Mouse (Mus musculus) kidney, adult 9 months (tissue): ENCODE results near the gene Bex6.

ENCODE experiments used
- DNase-seq: peaks from one replicate; pipeline ENCODE4 v3.0.0; 2022

Gene Bex6

DNA sequence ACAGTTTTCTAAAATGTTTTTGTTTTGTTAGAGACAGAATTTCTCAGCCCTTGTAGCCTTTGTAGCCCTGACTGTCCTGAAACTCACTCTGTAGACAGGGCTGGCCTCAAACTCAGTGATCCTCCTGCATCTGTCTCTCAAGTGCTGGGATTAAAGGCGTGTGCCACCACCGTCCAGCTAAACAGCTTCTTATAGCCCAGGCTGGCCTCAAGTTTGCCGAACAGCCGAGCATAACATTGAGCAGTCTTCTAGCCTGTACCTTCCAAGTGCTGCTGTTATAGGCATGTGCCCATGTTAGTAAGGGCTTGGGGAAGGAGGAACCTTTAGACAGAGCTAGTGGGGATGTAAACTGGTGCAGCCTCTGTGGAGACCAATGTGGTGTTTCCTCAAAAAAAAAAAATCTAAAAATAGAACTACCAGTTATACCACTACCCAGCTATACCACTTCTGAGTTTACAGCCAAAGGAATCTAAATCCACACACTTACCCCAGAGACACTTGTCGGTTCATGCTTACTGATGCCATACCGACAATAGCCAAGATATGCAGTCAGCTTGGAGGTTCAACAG is at the start of gene Bex6:
Gene Bex6, plus strand, starts transcription at position 491 of the 569 bp plus-strand sequence.
- DNase-seq: no peak

- DNase-seq: peak; percentile 53
Measured at GRCm38 (mm10) chr16:32130190-32130826, 49.3 kb upstream of the Bex6 start.

DNA sequence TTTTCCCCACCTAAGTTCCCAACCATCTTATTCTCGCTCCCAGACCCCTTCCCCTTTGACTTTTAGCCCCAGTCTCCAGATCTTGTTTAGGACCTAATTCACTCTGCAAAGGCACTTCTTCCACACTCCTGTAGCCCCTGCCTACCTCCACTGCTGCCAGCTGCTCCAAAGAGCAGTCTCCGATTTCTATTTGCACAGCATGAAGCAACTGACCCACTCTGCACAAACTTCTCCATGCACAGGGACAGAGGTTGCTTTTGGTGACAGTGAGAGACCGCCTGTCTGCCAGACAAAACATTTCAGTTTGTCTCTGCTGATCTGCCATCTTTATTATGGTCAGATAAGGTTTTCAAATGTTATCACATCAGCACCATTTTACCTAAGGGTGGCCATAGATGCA is 46.5 kb upstream of the Bex6 start:
- no peak for DNase-seq

- DNase-seq: no peak
Measured at GRCm38 (mm10) chr16:32135842-32136357, 43.7 kb upstream of the Bex6 start.

DNA sequence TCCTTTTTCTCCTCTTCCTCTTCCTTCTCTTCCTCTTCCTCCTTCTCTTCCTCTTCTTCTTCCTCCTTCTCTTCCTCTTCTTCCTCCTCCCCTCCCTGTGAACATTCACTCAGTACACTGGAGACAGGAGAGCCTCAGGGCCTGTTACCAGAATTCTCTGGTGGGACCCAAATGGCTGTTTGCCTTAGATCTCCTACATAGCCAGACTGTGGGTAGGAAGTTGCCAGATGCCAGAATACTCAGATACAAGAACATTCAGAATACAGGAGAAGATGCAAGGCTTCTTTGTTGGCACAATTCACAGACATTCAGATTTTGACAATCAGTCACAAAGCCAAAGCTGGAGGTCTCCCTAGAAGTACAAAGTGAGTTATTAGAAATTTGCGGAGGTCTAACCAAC is 40.7 kb upstream of the Bex6 start:
- no peak for DNase-seq

DNA sequence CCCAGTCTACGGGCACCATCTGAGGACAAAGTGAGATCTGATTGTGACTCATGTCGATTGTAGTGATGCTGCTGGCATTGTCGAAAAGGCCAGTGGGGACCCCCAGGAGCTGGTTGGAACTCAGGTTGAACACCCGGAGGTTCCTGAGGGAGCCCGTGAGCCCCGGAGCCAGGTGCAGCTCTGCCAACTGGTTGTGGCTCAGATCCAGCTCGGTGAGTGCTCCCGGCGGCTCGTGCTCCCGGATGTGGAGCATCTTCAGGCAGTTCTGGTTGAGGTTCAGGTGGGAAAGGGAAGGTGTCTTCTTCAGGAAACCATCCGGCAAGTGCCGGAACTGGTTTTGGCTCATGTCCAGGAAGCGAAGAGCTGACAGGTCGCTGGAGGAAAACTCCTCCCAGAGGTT is 35.9 kb upstream of the Bex6 start:
- DNase-seq: no peak

GRCm38 (mm10) chr16:32144592-32144991 is 35.0 kb upstream of the Bex6 start:
- no peak for DNase-seq

DNA sequence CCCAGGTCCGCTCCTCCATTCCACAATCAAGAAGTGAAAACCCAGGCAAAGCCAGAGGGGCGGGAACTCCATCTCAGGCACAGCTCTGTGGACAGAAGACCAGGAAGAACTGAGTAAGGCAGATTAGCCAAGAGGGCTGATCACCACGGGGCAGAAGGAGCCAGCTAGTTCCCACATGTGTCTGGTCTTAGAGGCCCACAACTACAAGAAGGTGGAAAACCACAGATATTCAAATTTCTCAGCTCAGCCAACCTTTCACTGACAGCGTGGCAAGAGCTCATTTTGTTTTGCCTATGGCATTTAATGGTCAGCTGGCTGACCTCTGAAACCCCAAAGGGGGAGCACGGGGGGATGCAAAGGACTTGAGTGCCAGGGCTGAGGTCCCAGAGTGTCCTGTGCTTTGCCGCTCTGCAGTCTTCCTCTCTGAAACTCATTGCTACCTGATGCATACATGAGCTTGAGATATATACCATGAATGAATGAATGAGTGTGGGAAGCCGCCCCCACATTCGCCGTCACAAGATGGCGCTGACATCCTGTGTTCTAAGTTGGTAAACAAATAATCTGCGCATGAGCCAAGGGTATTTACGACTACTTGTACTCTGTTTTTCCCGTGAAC is 31.9 kb upstream of the Bex6 start:
- peak; percentile 37 for DNase-seq

DNA sequence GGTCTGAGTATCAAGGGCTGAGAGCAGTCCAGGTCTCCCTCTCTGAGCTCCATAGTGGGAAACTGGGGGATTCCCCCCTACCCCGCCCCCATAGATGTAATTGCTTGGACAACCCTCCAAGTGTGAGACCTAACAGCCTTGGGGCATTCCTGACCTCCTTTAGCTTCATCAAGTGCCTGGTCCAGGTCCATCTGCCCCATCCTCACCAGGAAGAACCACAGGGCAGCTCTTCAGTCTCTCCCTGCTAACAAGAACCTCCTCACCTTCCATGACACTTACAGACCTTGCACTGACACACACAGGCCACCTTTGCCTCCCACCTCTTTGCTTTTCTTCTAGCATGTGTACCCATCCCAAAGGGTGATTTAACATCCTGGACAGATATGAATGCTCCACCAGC is 25.6 kb upstream of the Bex6 start:
- DNase-seq: no peak

DNA sequence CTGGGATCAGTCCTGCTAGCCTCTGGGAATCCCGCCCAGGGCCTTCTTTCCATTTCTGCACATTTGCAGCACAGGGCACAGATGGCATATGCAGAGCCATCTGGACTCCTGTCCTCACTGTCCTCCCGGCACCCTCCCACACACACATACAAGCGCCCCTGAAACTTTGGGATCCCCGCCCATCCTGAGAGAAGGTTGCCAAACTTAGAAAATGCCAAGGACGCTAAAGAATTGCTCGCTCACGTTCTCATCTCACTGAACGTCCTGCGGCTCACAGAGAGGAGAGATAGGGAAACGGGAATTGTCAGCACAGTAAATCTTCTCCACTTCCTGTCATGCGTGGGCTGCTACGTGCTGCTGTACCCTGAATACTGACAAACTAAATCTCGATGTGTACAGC is 25.2 kb upstream of the Bex6 start:
- DNase-seq: peak; percentile 30

DNA sequence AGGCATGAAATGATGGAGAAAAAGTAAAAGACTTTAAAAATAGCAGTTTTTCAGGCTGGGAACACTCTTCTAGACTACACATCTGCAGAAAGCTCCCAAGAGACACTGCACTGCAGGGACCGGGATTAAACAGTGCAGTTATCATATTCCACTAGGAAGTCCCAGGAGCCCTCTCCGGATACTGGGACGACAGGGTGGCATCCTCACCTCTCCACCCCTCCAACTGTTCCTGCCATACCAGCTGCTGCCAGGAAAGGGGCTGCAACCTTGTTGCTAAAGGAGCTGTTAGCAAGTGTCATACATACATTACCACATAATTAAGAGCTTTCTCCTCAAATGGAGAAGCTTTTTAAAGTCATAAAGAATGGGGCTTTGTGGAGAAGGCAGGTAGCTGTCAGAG is 22.9 kb upstream of the Bex6 start:
- DNase-seq: no peak

DNA sequence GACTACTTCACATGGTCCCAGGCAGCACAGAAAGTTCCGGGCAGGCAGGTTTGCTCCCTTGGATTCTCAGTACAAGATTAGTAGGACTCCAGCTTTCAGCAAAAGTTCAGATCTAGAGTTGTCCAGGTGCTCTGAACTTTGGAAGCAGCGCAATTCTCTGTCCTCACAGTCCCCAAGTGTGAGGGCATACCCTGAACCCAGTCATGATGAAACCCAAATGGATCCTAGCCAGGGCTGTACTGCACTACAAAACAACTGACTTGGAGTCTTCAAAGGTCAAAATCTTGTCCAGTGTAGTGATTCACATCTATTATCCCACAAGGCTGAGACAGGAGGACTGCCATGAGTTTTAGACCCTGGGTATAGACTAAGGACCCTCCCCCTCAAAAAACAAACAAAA is 22.3 kb upstream of the Bex6 start:
- peak; percentile 39 for DNase-seq

DNA sequence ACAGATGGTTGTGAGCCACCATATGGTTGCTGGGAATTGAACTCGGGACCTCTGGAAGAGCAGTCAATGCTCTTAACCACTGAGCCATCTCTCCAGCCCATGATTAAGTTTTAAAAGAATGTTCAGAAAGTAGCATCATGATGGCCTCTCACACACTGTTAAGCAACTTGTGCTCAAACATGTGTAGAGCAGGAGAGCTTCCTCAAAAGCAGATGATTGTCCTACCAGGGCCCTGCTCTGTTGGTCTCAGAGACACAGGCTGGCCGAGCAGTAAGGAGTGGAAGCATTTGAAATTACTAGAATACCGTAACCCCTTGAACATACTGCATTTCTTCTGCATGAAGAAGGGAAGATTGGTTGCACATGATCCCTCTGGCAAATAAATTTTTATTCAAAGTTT is 20.7 kb upstream of the Bex6 start:
- no peak for DNase-seq

DNA sequence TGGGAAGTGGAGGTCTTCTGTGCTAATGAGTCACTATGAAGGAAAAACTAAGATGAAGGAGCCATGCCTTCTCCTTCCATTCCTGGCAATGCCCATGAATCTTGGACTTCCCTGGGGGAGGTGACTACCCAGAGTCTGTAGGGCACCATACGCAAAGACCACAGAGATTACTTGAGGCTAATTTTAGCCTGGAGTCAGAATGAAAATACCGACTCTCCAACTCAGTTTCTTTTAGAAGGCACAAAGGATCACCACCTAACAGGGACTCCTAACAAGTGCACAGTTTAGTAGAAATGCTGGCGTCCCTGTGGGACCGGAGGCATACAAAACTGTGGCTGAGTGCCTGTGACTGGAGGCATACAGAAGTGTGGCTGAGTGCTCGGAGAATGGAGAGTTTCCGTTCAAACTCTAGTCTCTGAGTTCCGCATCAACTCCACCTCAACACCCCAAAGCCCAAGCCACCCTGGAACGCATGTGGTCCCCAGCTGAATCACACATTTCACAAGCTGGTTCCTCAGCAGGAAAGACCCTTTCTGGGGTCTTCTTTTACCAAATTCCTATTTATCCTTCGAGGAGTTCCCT is 18.8 kb upstream of the Bex6 start:
- no peak for DNase-seq

DNA sequence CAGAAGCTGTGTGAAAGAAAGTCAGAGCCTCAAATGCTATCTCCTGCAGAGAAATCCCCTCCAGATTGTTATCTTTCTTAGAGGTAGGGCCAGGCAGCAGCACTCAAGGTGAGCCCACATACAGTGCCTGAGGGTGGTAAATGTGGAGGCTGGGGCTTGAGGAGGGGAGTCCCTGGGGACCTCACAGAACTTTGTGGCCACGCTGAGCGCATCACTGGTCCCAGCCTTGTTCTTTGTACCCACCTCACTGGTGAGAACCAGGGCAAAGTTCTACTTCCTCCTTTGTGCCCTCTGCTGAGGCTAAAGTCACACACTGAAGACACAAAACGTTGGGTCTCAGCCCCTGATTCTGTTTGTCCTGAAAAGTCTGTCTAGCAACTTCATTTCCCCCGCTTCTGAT is 16.2 kb upstream of the Bex6 start:
- peak; percentile 51 for DNase-seq

GRCm38 (mm10) chr16:32163891-32164290 is 15.7 kb upstream of the Bex6 start:
- no peak for DNase-seq

DNA sequence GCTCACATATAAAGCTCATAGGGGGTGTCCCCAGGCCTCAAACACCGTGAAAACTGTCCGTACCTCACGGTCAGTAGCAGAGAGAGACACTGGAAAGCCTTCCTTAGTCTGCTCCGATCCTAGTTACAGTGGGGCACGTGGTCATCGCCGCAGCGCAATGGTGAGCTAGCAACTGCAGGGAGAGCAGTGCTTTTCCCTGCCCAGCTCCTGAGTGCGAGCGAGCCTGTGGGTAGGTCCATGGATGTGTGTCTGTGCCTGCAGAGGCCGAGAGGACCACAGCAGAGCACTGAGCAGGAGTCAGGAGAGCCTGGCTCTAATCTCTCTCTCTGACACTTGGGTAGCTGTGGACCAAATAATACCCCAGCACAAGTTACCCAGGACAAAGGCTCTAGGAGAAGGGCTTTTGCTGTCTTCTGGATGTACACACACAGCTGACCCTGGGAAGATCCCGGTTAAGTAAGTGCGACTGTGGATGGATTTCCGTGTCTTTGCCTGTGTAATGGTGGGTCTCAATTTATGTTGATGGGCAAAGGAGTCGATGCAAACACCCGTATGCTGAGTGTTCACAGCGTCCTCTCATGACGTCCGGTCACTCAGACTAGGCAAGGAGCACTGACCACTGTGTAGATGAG is 15.1 kb upstream of the Bex6 start:
- DNase-seq: no peak

DNA sequence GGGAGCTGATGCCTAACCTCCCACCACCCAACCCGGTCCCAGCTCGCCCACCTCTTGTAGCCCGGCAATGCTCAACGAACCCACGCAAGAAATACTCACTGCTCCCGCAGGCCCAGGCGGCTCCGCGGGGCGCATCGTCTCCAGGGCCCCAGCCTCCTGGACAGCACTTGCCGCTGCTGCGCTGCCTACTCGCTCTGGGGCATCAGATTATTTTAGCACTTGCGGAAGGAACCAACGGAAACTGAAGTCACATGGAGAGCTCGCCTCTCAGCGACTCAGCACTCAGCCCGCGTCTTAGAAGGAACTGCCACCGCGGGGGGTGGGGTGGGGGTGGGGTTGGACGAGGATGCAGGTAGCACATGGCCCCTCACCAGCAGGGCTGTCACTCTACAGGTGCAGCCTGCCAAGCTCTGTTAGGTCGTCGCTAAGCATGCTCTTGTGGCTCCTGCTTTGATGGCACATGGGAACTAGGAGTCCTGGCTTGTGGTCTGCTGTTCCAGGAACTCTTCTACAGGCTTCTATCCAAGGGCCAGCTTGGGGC is 14.3 kb upstream of the Bex6 start, which contains the start of gene Nrros:
Gene Nrros, minus strand, starts transcription at position 314 of the 541 bp plus-strand sequence.
- DNase-seq: peak; percentile 50

- no peak for DNase-seq
Measured at GRCm38 (mm10) chr16:32167819-32168545, 11.6 kb upstream of the Bex6 start.

DNA sequence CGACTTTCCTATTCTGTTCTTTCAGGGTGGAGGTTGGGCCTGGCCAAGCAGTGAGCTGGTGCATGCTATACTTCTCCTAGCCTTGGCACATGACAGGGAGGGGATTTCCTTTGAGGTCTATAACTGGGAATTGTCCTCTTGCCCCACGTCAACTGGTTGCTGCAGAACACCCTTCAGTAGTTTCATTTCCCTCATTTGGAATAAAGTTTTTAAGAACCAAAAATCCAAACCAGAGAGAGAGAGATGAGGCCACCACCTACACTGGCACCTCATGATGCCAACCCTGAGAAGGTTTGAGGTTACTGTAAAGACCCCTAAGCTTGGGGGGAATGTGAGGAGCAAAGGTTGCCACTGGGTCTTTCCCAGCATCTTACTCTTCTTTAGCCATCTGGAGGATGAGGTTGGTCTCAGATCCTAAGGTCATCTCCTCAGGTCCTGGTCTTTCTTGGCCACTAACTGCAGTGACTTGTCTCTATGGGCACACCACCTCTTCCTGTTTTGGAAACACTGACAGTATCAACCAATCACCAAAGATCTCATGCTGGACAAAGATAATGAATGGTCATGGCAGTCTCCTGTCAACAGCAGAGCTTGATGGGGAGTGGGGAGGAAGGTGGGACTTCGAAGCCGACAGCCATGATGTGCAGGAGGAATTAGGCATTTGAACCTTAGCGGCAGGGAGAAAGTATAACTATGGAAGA is 8.4 kb upstream of the Bex6 start:
- DNase-seq: no peak

GRCm38 (mm10) chr16:32173401-32173800 is 6.2 kb upstream of the Bex6 start:
- no peak for DNase-seq
